Mouse (Mus musculus) ZHBTc4 (cell line): ENCODE data around the gene Tomm20.
"Not testable (repeated sequence)": the region's sequence is repeated elsewhere in the genome, so short reads cannot be mapped to it uniquely, and the experiment has no call there.

Source experiments
- DNase-seq: peaks from one replicate; pipeline ENCODE4 v3.0.0-alpha.2; 2011; ENCODE audit warnings: low read depth, low spot score

Gene Tomm20

GRCm38 (mm10) chr8:126945730-126946163 lies at the start of gene Tomm20:
Gene Tomm20 (minus strand): TSS chr8:126945844.
- peak; percentile 99 for DNase-seq

GRCm38 (mm10) chr8:126994506-126994905 lies 48.9 kb upstream of the Tomm20 start:
- DNase-seq, result no peak

GRCm38 (mm10) chr8:126989363-126990153 lies 43.9 kb upstream of the Tomm20 start:
- DNase-seq, result peak; percentile 64

DNA sequence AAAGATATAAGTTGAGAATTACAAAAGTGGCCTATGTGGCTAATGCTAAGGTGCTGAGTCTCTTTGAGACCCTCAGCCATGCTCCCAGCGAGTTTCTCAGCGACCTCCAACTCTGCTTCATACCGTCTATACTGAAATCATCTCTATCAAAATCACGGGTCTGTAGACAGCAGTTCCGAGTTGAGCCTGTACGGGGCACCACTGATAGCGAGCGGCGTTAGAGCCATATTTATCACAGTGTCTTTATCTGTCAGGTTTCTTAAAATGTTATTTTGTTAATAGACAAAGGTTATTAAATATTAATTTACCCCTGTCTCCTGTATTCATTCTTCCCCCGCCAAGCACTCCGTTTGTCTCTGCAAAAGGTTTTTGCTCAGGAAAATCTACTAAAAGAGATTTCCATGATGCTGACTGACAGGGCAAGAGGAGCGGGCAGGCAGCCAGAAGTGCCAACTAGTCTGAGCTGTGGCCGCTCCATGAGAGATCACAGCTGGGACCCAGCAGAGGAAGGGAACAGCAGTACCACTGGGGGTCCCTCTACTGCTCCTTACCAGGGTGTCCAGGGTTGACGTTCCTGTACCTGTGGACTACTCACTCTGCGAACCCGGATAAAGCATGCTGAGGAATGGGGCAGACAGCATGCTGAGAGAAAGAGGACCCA lies 42.8 kb upstream of the Tomm20 start:
- peak; percentile 66 for DNase-seq

- peak; percentile 94 for DNase-seq
These were observed 40.9 kb upstream of the Tomm20 start for GRCm38 (mm10) chr8:126986495-126986894.

GRCm38 (mm10) chr8:126980046-126980445 lies 34.4 kb upstream of the Tomm20 start:
- DNase-seq, result peak; percentile 69

DNA sequence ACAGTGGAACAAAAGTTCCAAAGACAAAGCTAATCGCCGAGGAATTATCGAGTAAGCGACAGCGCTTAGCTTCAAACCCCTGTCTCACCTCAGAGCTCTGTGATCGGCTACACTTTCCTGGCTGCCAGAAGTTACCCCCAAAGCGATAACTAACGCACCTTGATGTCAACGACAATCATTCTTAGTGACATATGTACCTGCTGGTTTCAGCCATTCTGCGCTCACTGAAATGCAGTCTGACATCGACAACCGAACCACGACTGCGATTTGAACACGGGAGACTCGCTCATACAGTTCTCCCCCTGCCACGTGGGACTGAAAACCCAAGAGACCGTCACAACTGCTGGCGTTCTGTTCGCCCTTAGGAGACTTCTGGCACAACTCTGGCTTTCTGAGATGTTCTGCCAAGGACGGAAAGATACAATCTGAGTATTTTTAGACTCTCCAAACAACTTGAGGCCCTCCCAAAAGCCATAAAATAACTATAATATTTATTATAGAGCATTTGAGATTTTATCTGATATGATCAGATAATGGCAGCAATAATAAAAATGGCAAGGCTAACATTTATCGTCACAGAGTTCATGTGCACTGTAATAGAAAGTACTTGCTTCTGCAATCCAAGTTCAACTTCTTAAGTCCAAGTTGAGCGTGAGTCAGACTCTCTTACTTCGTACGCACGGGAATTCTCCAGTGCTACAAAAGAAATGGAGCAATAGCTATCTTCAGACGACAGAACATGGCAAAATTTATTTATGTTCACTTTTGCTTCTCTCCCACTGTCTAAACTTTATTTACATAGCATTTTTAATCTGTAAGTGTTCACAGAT lies 33.7 kb upstream of the Tomm20 start:
- DNase-seq, result peak; percentile 34

GRCm38 (mm10) chr8:126978535-126978934 lies 32.9 kb upstream of the Tomm20 start:
- not testable (repeated sequence) for DNase-seq

DNA sequence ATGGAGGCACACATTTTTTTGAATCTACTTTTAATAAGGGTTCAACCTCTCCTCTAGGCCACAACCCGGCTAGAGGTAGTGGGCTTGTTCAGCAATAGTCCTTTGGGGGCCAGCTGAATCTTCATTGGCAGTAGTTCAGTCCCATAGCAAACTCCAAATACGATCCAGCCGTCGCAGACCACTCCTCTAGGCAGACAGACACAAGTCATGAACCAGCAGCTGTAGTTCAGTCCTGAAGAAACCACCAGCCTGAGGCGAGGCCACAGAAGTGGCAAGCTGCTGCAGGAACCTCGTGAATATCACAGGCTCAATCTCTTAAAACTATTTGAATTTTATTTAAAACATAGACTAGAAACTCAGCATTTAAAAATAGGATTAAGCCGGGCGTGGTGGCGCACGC lies 32.4 kb upstream of the Tomm20 start:
- no peak for DNase-seq

GRCm38 (mm10) chr8:126976608-126977348 lies 31.1 kb upstream of the Tomm20 start:
- DNase-seq, result no peak

GRCm38 (mm10) chr8:126975706-126976105 lies 30.1 kb upstream of the Tomm20 start:
- peak; percentile 74 for DNase-seq

GRCm38 (mm10) chr8:126974511-126974910 lies 28.9 kb upstream of the Tomm20 start:
- DNase-seq, result no peak

DNA sequence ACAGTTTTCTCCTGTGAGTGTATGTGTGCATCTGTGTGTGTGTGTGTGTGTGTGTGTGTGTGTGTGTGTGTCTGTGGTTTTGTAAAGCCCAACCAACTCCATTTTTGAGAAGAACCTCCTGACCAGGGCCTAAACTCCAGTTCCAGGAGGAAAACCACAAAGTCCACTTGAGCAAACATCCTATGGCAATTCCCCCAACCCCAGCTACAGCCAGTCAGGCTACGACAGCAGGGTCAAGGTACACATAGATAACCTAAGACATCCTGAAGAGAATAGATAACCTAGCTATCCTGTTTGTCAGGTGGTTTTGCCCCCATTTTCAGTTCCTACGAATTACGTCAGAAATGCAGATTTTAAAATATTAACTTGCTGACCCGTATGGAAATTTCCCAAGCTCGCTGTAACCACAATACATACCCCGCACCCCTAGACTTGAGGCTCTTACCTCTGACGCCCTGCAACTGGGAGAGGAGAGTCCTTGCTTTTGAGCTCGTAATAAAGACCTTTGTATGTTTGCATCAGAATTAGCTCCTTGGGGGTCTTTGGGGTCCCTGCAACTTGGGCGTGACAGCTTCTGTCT lies 28.1 kb upstream of the Tomm20 start:
- no peak for DNase-seq

DNA sequence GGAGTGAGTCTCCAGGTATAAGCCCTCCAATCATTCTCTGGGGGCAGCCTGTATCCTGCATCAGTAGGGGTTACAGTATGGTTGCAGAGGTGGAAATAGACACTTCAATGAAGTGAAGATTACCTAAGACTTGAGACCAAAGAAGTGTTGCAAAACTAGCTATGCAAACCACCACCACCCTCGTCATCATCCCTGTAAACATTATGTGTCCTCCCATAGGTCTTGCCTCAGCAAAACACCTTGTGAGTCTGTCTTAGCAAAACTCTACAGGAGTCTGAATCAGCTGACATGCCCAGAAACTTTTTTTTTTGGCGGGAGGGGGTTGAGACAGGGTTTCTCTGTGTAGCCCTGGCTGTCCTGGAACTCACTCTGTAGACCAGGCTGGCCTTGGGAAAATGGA lies 27.0 kb upstream of the Tomm20 start:
- no peak for DNase-seq

DNA sequence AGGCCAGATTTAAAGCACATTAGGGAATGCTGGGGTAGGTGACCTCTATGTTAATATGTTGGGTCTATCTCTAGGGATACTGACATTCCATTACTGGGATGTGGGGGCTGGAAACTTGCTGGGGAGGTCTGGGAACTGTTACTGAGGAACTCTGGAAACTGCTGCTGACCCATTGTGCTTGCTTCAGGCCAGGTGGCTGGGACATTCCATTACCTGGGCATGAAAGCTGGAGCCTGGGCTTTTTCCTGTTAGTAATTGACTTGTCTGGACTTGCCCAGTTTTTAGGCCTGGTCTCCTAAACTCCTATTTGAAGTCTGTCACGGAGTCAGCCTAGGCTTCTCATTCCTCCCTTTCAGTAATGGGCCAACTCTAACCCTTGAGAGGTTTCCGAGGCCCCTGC lies 26.5 kb upstream of the Tomm20 start:
- DNase-seq, result peak; percentile 37

DNA sequence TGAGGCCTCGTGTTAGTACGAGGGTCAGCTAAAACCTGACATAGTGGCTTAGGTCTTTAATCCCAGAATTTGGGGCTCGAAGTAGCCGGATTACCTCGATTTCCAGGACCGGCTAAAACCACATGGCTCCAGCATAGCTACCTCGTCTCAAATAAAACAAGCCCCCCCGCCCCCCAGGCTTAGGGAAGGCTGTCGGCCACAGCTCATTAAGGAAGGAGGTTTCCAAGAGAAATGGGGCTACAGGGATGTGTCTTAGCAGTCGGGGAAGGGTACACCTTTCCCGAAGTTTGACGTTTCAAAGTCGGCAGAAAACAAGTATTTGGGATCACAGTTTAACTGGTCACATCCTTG lies 25.6 kb upstream of the Tomm20 start:
- no peak for DNase-seq

DNA sequence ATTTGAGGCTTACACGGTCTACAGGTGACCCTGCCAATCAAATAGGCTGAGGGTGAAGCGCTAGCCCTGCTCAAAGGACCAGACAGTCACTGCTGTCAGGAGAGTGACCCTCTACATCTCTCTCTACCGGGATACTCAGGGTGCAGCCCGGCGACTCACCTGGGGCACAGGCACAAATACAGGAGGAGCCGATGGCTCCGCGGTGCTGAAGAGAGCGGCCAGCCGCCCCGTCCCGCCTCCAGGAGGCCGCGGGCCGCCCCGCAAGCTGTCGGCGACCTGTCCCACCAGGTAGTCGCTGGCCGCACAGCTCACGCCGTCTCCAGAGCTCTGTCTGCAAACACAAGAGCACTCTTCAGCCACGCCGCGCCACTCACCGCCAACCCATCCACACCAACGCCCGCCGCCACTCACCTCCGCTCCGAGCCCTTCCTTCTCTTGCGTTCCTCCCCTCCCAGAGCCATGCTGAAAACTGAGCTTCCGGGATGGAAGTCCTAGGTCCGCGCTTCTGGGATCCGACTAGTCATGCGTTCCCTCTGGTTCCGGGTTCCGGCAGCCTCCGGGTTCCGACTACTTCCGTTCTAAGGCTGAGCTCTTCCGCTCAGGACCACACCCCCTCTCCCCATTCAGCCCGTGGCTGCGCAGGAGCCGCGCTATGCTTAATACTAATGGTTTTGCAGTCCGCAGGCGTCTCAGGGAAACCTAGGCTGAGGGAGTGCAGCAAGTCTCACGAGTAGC lies 25.1 kb upstream of the Tomm20 start, which contains the start of gene Rbm34:
TSS of gene Rbm34 (minus strand) at position 493 of the 735 bp plus-strand sequence.
- DNase-seq, result peak; percentile 98

- DNase-seq, result no peak
These were observed 23.9 kb upstream of the Tomm20 start for GRCm38 (mm10) chr8:126969546-126969945.

DNA sequence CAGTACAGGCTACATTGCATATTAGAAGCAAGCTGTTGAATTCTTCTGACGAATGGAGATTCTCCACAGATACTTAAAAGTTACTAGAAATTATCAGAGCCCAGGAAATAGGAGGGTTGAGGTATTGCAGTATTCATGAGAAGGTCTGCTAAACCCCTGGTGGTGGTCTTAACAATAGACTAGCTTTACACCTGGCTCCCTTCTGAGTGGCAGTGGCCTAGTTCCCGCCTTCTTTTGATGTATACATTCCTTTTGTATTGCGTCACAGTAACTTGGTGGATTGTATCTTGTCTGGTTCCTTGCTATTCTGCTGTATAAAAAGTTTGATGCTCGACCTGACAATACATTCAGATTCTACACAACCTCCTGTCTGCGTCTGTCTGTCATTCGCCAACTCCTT lies 22.5 kb upstream of the Tomm20 start:
- DNase-seq, result peak; percentile 48

DNA sequence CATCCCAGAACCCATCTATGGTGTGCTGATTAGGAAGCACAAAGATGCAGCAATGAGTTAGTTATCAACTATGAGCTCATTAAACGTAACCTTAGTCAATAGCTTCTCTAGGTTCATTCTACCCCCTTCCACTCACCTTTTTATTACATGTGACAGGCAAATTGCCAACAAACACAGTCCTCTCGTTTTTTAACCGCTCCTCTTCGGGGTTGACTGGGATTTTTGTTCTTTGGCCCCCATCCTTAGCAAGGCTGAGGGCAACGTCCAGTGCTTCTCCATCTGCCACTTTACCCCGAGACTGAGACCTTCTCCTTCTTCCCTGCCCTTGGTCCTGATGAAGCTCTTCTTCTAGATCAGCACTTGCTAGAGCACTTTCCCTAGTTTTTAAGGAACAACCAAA lies 19.6 kb upstream of the Tomm20 start:
- no peak for DNase-seq
